Mouse (Mus musculus): ENCODE measurements around the gene Mrpl27.

GRCm38 (mm10) chr11:94676308-94676707 is 22.7 kb downstream of the Mrpl27 start:
- TF ChIP-seq CTCF (IDR thresholded peaks at IDR 0.05; ENCODE audit: control insufficient read depth, insufficient read depth, insufficient read length), result no peak
- no peak for TF ChIP-seq CEBPB (IDR thresholded peaks at IDR 0.05; ENCODE audit: low read depth)
- TF ChIP-seq MAX (IDR thresholded peaks at IDR 0.05), result no peak
- no peak for TF ChIP-seq MYOD1 (IDR thresholded peaks at IDR 0.05; ENCODE audit: control insufficient read depth, insufficient read length, low read depth)
- TF ChIP-seq MYOG (IDR thresholded peaks at IDR 0.05; ENCODE audit: control insufficient read depth, extremely low read depth, insufficient read length), result no peak
- no peak for TF ChIP-seq USF1 (IDR thresholded peaks at IDR 0.05; ENCODE audit: low read depth)
- TF ChIP-seq FOSL1 (IDR thresholded peaks at IDR 0.05; ENCODE audit: insufficient read depth, low read length, poor library complexity, severe bottlenecking), result no peak
